Mouse (Mus musculus): ENCODE results near the gene Efcab5. TPM values are rescaled to one million over a fixed set of nuclear protein-coding genes. Genes with fewer than 3 reads are reported as not detected.
"Not testable (repeated sequence)": the region's sequence is repeated elsewhere in the genome, so short reads cannot be mapped to it uniquely, and the experiment has no call there.

Efcab5 gene
- polyA plus RNA-seq, 1 experiment from 2014 or later, result 0.08 TPM

DNA sequence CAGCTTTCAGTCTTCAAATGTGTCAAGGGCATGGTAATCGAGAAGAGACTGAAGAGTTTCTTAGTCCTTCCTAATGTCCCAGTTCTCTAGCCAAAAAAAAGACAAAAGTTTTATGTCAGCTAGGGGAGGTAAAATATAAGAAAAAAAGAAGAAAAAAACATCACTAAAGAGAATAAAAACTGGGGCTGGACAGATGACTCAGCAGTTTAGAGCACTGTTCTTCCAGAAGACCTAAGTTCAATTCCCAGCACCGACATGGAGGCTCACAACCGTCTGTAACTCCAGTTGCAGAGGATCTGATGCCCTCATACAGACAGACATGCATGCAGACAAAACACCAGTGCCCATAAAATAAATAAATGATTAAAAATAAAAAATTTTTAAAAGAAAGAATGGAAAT is 60.2 kb downstream of the Efcab5 start:
- H3K27me3 ChIP-seq (ENCODE audit: control insufficient read depth, insufficient read depth, low read depth, low read length), result no peaks in the 10 kb centered on the region
- H3K4me2 ChIP-seq (ENCODE audit: low read depth, low read length), result no peak overlapping the region
- H3K36me3 ChIP-seq (ENCODE audit: control insufficient read depth, insufficient read depth), result no peaks in the 10 kb centered on the region
- H3K27ac ChIP-seq (ENCODE audit: low read length), result no peak overlapping the region
- H3K4me3 ChIP-seq (ENCODE audit: low read depth, low read length), result no peak overlapping the region
- ATAC-seq (ENCODE audit: low read depth), result no peak
- WGBS (ENCODE audit: insufficient replicate concordance), result 71% methylated on average over 3 of the region's 3 CpGs
- H3K9ac ChIP-seq (ENCODE audit: low read depth, low read length), result no peak overlapping the region
- no peaks in the 10 kb centered on the region for H3K9me3 ChIP-seq (replicated peaks; ENCODE audit: control insufficient read depth, low read length)
- H3K4me1 ChIP-seq (ENCODE audit: control insufficient read depth, low read depth, low read length), result no peaks in the 10 kb centered on the region

GRCm38 (mm10) chr11:77111141-77111540 is 77.6 kb downstream of the Efcab5 start:
- no peak overlapping the region for H3K4me2 ChIP-seq (ENCODE audit: low read depth, low read length)
- H3K27me3 ChIP-seq (ENCODE audit: control insufficient read depth, insufficient read depth, low read depth, low read length), result no peaks in the 10 kb centered on the region
- ATAC-seq (ENCODE audit: low read depth), result no peak
- no peaks in the 10 kb centered on the region for H3K9me3 ChIP-seq (replicated peaks; ENCODE audit: control insufficient read depth, low read length)
- H3K4me3 ChIP-seq (ENCODE audit: low read depth, low read length), result no peak overlapping the region
- no peak overlapping the region for H3K27ac ChIP-seq (ENCODE audit: low read length)
- H3K4me1 ChIP-seq (ENCODE audit: control insufficient read depth, low read depth, low read length), result no peaks in the 10 kb centered on the region
- 63% methylated on average over 6 of the region's 6 CpGs for WGBS (ENCODE audit: insufficient replicate concordance)
- H3K36me3 ChIP-seq (ENCODE audit: control insufficient read depth, insufficient read depth), result no peaks in the 10 kb centered on the region
- no peak overlapping the region for H3K9ac ChIP-seq (ENCODE audit: low read depth, low read length)

DNA sequence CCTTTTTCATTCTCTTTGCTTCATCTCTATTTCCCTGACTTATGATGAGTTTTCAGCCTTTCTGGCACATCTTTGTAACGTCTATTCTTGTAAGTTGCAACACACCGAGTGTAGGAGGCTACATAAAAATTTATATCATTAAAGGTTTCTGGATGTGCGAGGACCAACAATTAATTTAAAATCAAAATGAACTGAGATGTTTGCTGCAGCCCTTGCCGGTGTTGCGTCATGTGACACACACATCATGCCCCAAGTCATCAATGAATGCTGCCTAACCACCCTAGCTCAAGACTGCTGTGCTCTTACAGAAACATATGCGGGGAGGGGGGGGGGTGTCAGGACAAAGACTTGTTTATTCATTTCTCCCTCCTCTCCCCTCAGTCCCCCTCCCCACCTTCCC is 80.3 kb downstream of the Efcab5 start:
- 72% methylated on average over 6 of the region's 6 CpGs for WGBS (ENCODE audit: insufficient replicate concordance)
- H3K27me3 ChIP-seq (ENCODE audit: control insufficient read depth, insufficient read depth, low read depth, low read length), result no peaks in the 10 kb centered on the region
- H3K4me1 ChIP-seq (ENCODE audit: control insufficient read depth, low read depth, low read length), result no peaks in the 10 kb centered on the region
- H3K9me3 ChIP-seq (replicated peaks; ENCODE audit: control insufficient read depth, low read length), result no peaks in the 10 kb centered on the region
- H3K36me3 ChIP-seq (ENCODE audit: control insufficient read depth, insufficient read depth), result no peaks in the 10 kb centered on the region
- H3K4me2 ChIP-seq (ENCODE audit: low read depth, low read length), result no peak overlapping the region
- ATAC-seq (ENCODE audit: low read depth), result no peak
- H3K27ac ChIP-seq (ENCODE audit: low read length), result no peak overlapping the region
- no peak overlapping the region for H3K9ac ChIP-seq (ENCODE audit: low read depth, low read length)
- H3K4me3 ChIP-seq (ENCODE audit: low read depth, low read length), result no peak overlapping the region

DNA sequence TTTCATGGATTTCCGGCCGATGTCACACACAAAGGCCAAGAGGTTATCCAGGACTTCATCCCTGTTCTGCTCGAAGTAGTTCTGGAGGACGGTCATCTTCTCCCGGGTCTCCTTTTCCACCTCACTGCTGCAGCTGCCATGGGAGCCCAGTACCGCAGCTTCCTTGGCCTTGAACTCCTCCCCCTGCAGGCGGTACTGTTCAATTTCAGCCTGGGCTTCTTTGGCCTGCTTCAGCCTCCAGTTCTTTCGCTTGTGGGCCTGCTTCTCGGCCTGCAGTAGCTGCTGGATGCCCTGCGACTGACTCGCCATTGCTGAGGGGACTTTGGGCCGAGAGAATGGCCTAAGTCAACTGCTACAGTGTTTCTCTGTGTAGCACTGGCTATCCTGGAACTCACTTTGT is 80.9 kb downstream of the Efcab5 start:
- H3K27ac ChIP-seq (ENCODE audit: low read length); H3K4me1 ChIP-seq (ENCODE audit: control insufficient read depth, low read depth, low read length); H3K4me3 ChIP-seq (ENCODE audit: low read depth, low read length); ATAC-seq (ENCODE audit: low read depth); H3K4me2 ChIP-seq (ENCODE audit: low read depth, low read length); H3K36me3 ChIP-seq (ENCODE audit: control insufficient read depth, insufficient read depth); H3K9ac ChIP-seq (ENCODE audit: low read depth, low read length); H3K27me3 ChIP-seq (ENCODE audit: control insufficient read depth, insufficient read depth, low read depth, low read length); H3K9me3 ChIP-seq (replicated peaks; ENCODE audit: control insufficient read depth, low read length): not testable (repeated sequence)
- WGBS (ENCODE audit: insufficient replicate concordance), result 65% methylated on average over 12 of the region's 12 CpGs

- ATAC-seq (ENCODE audit: low read depth), result no peak
- H3K9me3 ChIP-seq (replicated peaks; ENCODE audit: control insufficient read depth, low read length), result no peaks in the 10 kb centered on the region
- WGBS (ENCODE audit: insufficient replicate concordance), result 78% methylated on average over 6 of the region's 6 CpGs
- H3K4me2 ChIP-seq (ENCODE audit: low read depth, low read length), result no peak overlapping the region
- H3K9ac ChIP-seq (ENCODE audit: low read depth, low read length), result no peak overlapping the region
- H3K36me3 ChIP-seq (ENCODE audit: control insufficient read depth, insufficient read depth), result no peaks in the 10 kb centered on the region
- no peak overlapping the region for H3K27ac ChIP-seq (ENCODE audit: low read length)
- no peak overlapping the region for H3K4me3 ChIP-seq (ENCODE audit: low read depth, low read length)
- no peaks in the 10 kb centered on the region for H3K27me3 ChIP-seq (ENCODE audit: control insufficient read depth, insufficient read depth, low read depth, low read length)
- no peaks in the 10 kb centered on the region for H3K4me1 ChIP-seq (ENCODE audit: control insufficient read depth, low read depth, low read length)
Measured at GRCm38 (mm10) chr11:77106961-77107360, 81.8 kb downstream of the Efcab5 start.

- no peaks in the 10 kb centered on the region for H3K36me3 ChIP-seq (ENCODE audit: control insufficient read depth, insufficient read depth)
- H3K9ac ChIP-seq (ENCODE audit: low read depth, low read length), result no peak overlapping the region
- 12% methylated on average over 10 of the region's 10 CpGs for WGBS (ENCODE audit: insufficient replicate concordance)
- H3K4me1 ChIP-seq (ENCODE audit: control insufficient read depth, low read depth, low read length), result no peaks in the 10 kb centered on the region; the same call in 1 of the 2 replicates
- H3K27ac ChIP-seq (ENCODE audit: low read length), result no peak overlapping the region
- H3K9me3 ChIP-seq (replicated peaks; ENCODE audit: control insufficient read depth, low read length), result no peaks in the 10 kb centered on the region
- H3K4me2 ChIP-seq (ENCODE audit: low read depth, low read length), result peak overlapping the region; percentile 30; the same call in 1 of the 2 replicates
- no peaks in the 10 kb centered on the region for H3K27me3 ChIP-seq (ENCODE audit: control insufficient read depth, insufficient read depth, low read depth, low read length)
- no peak overlapping the region for H3K4me3 ChIP-seq (ENCODE audit: low read depth, low read length)
- ATAC-seq (ENCODE audit: low read depth), result no peak
Measured at GRCm38 (mm10) chr11:77100137-77100937, 88.4 kb downstream of the Efcab5 start.

DNA sequence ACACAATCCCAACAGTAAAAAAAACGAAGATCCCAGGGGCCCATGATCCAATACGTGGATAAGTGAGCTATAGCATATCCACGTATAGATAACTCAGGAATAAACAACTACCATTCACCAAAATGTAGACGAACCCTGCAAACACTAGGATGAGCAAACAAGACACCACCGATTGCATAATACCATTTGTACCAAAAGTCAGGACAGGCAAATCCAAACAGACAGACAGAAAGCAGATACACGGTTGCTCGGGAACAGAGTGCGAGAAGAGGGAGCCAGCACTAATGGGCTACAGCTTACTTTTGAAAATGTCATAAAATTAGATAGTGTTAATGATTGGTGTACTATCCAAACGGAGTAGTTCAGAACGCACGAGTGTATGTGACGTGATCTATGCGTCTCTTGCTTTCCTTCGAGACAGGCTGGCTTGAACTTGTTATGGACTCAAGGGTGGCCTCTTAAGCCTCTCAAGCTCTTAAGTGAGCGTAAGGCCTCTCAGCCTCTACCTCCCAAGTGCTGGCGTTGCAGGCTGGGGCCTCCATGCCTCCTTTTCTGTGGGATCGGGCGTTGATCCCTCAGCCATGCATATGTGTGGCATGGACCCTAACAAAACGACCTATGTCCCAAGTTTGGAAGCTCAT is 90.3 kb downstream of the Efcab5 start:
- Histone ChIP-seq H3K4me2 (ENCODE audit: low read depth, low read length) (no peak overlapping the region), H3K9ac (ENCODE audit: low read depth, low read length) (no peak overlapping the region), H3K27me3 (ENCODE audit: control insufficient read depth, insufficient read depth, low read depth, low read length) (no peaks in the 10 kb centered on the region), H3K4me3 (ENCODE audit: low read depth, low read length) (no peak overlapping the region), H3K9me3 (replicated peaks; ENCODE audit: control insufficient read depth, low read length) (no peaks in the 10 kb centered on the region), H3K4me1 (ENCODE audit: control insufficient read depth, low read depth, low read length) (no peaks in the 10 kb centered on the region; the same call in 1 of the 2 replicates), H3K36me3 (ENCODE audit: control insufficient read depth, insufficient read depth) (no peaks in the 10 kb centered on the region), H3K27ac (ENCODE audit: low read length) (no peak overlapping the region)
- 60% methylated on average over 19 of the region's 19 CpGs for WGBS (ENCODE audit: insufficient replicate concordance)
- peak; percentile 51; the same call in 1 of the 2 replicates for ATAC-seq (ENCODE audit: low read depth)

- Histone ChIP-seq H3K4me2 (ENCODE audit: low read depth, low read length) (no peak overlapping the region), H3K27me3 (ENCODE audit: control insufficient read depth, insufficient read depth, low read depth, low read length) (no peaks in the 10 kb centered on the region), H3K4me1 (ENCODE audit: control insufficient read depth, low read depth, low read length) (no peaks in the 10 kb centered on the region; the same call in 1 of the 2 replicates), H3K4me3 (ENCODE audit: low read depth, low read length) (no peak overlapping the region), H3K9me3 (replicated peaks; ENCODE audit: control insufficient read depth, low read length) (no peaks in the 10 kb centered on the region), H3K36me3 (ENCODE audit: control insufficient read depth, insufficient read depth) (no peaks in the 10 kb centered on the region), H3K9ac (ENCODE audit: low read depth, low read length) (no peak overlapping the region), H3K27ac (ENCODE audit: low read length) (no peak overlapping the region)
- WGBS (ENCODE audit: insufficient replicate concordance), result 39% methylated on average over 7 of the region's 7 CpGs
- ATAC-seq (ENCODE audit: low read depth), result no peak
Measured at GRCm38 (mm10) chr11:77096991-77097390, 91.8 kb downstream of the Efcab5 start.

GRCm38 (mm10) chr11:77096581-77096980 is 92.2 kb downstream of the Efcab5 start:
- H3K36me3 ChIP-seq (ENCODE audit: control insufficient read depth, insufficient read depth), result no peaks in the 10 kb centered on the region
- ATAC-seq (ENCODE audit: low read depth), result no peak
- H3K27me3 ChIP-seq (ENCODE audit: control insufficient read depth, insufficient read depth, low read depth, low read length), result no peaks in the 10 kb centered on the region
- H3K9me3 ChIP-seq (replicated peaks; ENCODE audit: control insufficient read depth, low read length), result no peaks in the 10 kb centered on the region
- H3K4me3 ChIP-seq (ENCODE audit: low read depth, low read length), result no peak overlapping the region
- no peaks in the 10 kb centered on the region; the same call in 1 of the 2 replicates for H3K4me1 ChIP-seq (ENCODE audit: control insufficient read depth, low read depth, low read length)
- H3K27ac ChIP-seq (ENCODE audit: low read length), result no peak overlapping the region
- 77% methylated on average over 3 of the region's 3 CpGs for WGBS (ENCODE audit: insufficient replicate concordance)
- H3K9ac ChIP-seq (ENCODE audit: low read depth, low read length), result no peak overlapping the region
- H3K4me2 ChIP-seq (ENCODE audit: low read depth, low read length), result no peak overlapping the region

Measured in liver, embryonic 16.5 days (tissue).